Mouse (Mus musculus) liver, adult (tissue): Measurements from ENCODE around the gene Gna11.

ENCODE experiments used
- GATA4 ChIP-seq: IDR thresholded peaks from 2 replicates; pipeline ENCODE4 v1.6.1; 2014; ENCODE audit warnings: mild to moderate bottlenecking, low read length; ENCODE audit not compliant: insufficient replicate concordance

Gna11 gene

GRCm38 (mm10) chr10:81493601-81494220, 51.3 kb downstream of the Gna11 start:
- no peak for TF ChIP-seq GATA4

GRCm38 (mm10) chr10:81492606-81493240, 52.3 kb downstream of the Gna11 start:
- TF ChIP-seq GATA4 = no peak

GRCm38 (mm10) chr10:81491018-81491417, 54.0 kb downstream of the Gna11 start:
- no peak for TF ChIP-seq GATA4

- TF ChIP-seq GATA4 = no peak
These were observed 55.0 kb downstream of the Gna11 start for GRCm38 (mm10) chr10:81489941-81490340.

GRCm38 (mm10) chr10:81488081-81488480, 56.9 kb downstream of the Gna11 start:
- TF ChIP-seq GATA4 = no peak

GRCm38 (mm10) chr10:81486496-81486895, 58.5 kb downstream of the Gna11 start:
- TF ChIP-seq GATA4 = no peak

- TF ChIP-seq GATA4 = no peak
These were observed 59.4 kb downstream of the Gna11 start for GRCm38 (mm10) chr10:81485479-81486018.

GRCm38 (mm10) chr10:81485060-81485449, 59.9 kb downstream of the Gna11 start:
- no peak for TF ChIP-seq GATA4

GRCm38 (mm10) chr10:81484441-81485059, 60.4 kb downstream of the Gna11 start:
- no peak for TF ChIP-seq GATA4

GRCm38 (mm10) chr10:81483983-81484382, 61.0 kb downstream of the Gna11 start:
- TF ChIP-seq GATA4 = no peak

GRCm38 (mm10) chr10:81482533-81482889, 62.5 kb downstream of the Gna11 start, which contains the start of gene Celf5:
Gene Celf5 (minus strand): TSS chr10:81482709.
- no peak for TF ChIP-seq GATA4

- no peak for TF ChIP-seq GATA4
These were observed 63.1 kb downstream of the Gna11 start for GRCm38 (mm10) chr10:81481605-81482532.
